Mouse (Mus musculus) heart, adult 2 months (tissue): ENCODE measurements at regions not wholly inside any gene's neighbourhood (a gene's known extent, or its start where the extent isn't known, plus 50 kb on each side); places are given as distances from the start of the nearest gene placed in this dataset.

ENCODE experiments used
- CTCF ChIP-seq: fragments of 200-600 bp; IDR thresholded peaks from 2 replicates; pipeline ENCODE4 v1.8.1; 2022; ENCODE audit warnings: antibody characterized with exemption, mild to moderate bottlenecking, moderate library complexity
- EP300 ChIP-seq: fragments of 200-500 bp; IDR thresholded peaks from 2 replicates; pipeline ENCODE4 v1.6.1; 2011; ENCODE audit warnings: low read depth, low read length, control low read depth; ENCODE audit not compliant: insufficient read depth
- POLR2A ChIP-seq: fragments of 200-500 bp; IDR thresholded peaks from 2 replicates; pipeline ENCODE4 v1.6.1; 2011; ENCODE audit warnings: mild to moderate bottlenecking, low read depth, low read length, control low read depth; ENCODE audit not compliant: insufficient read depth

DNA sequence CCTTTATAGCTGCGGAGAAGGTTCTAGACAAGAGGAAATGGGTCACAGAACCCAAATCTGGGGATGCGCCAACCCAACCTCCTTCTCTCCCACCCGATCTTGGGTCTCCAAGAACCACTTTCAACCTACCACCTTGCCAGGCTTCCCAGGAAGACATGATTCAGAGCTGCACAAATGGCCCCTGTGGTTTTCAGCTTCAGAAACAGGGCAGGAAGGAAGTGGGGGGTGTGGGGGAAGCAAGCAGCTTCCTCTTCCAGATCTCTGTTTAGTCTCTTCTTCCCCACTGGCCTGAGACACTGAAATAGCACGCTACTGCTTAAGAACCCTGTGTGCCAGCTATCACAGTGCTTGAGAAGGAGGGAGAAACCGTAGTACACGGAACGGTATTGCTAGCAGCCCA lies 70.4 kb upstream of the Gpr12 start:
- TF ChIP-seq EP300 (no peak), POLR2A (no peak), CTCF (no peak)
